Mouse (Mus musculus): ENCODE results near the gene Kidins220. TPM values are rescaled to one million over a fixed set of nuclear protein-coding genes. Genes with fewer than 3 reads are reported as not detected.

Kidins220 gene
- 10 to 100 TPM; 12.3 to 12.8 TPM for polyA plus RNA-seq (2017; shearing (Covaris generic))

GRCm38 (mm10) chr12:24974446-24975114 is at the start of gene Kidins220:
Kidins220 (plus strand) TSS chr12:24974925.
- peak; percentile 87 for ATAC-seq

GRCm38 (mm10) chr12:24925276-24925675 is 49.4 kb upstream of the Kidins220 start:
- ATAC-seq = no peak

- ATAC-seq = no peak
Measured at GRCm38 (mm10) chr12:24925684-24926083, 49.0 kb upstream of the Kidins220 start.

- ATAC-seq = no peak
Measured at GRCm38 (mm10) chr12:24928051-24928748, 46.5 kb upstream of the Kidins220 start.

GRCm38 (mm10) chr12:24929043-24929442 is 45.7 kb upstream of the Kidins220 start:
- ATAC-seq = no peak

DNA sequence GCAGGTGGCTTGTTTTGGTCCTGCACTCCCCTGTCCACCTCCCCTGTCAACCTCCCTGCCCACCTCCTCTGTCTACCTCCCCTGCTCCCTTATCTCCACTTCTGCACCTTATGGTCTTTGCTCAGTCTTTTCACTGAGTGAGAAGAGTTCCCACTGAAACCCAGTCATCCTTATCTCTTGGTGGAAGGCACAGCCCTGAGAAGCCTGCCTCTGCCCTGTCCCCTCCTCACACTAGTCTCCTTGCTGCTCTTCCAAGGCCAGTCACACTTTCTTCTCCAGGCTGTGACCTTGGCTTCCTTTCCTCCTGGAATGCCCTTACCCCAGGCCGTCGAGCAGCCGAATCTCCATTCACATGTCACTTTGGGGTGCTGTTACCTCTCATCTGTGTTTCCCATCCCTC is 44.0 kb upstream of the Kidins220 start:
- no peak for ATAC-seq

DNA sequence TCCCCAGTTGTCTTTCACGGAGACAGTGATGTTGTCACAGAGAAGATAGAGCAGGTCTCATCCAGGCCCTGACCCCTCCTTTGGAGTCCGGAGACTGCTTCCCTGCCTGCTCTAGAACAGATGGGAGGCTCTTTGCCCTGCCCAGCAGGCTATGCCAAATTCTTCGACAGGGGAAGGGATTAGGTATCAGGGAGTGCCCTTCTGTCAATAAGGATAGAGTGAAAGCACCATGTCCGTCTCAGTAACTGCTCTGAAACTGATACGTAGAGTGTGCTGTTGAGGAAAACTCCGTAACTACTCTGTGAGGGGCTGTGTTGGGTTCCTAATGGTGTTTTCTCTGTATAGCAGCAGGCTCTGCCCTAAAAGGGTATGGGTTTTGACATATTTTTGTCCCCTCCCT is 42.6 kb upstream of the Kidins220 start:
- no peak for ATAC-seq

DNA sequence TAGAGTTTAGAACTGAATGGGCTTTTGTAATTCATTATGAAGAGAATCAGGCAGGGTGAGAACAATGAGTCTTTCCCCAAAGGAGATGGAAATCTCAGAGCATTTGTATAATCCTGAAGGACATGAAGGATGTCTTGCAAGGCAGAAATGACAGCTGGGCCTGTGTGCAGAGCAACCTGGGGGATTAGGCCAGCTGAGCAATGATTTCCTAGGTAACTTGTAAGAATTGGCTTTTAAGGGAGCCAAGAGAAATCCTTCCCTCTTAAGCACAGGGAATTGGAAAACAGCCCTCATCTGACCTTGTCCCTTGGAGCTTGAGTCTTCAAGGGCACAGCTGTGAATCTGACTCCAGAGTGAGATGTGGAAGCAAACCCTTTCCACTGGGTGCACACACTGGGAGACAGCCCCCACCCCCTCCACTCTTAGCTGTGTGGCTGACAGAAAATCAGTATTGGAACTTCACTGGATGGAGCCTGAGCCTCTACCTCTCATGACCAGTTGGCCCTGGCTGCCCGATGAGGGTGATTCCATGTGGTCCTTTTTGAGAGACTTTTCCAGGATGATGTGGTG is 41.4 kb upstream of the Kidins220 start:
- no peak for ATAC-seq

DNA sequence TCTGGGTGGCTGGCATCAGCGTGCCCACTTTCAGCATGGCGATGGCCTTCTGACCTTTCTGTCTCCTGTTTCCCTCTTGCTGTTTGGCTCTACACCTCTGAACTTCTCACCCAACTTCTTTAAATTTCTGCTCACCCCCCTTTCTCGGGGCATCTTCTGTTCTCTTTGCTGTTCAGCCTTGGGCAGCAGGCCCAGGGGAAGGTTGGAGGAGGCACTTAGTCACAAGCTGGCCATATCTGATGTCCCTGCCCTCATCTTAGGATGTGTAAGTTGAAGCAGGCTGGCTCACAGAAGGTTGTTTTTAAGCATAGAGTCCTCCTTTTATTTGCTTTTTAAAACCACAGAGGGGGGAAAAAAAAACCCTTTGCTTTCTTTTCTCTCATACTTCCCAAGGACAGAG is 40.7 kb upstream of the Kidins220 start:
- no peak for ATAC-seq

DNA sequence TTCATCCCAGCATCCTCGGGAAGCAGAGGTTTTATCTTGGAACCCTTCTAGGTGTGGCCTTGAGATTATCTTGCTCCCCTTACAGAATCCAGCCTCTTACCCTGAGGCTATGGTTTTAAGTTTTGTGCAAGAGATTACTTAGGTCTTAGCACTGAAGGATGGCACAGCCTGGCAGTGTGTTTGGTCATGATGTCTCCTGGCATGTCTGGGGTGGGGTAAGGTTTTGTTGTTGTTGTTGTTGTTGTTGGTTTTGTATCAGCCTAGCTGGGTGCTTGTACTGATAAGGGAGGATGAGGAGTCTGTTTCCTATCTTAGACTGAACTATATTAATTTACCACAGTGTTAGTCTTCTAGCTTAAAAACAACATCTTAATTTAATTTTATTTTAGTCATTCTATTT is 38.4 kb upstream of the Kidins220 start:
- no peak for ATAC-seq

DNA sequence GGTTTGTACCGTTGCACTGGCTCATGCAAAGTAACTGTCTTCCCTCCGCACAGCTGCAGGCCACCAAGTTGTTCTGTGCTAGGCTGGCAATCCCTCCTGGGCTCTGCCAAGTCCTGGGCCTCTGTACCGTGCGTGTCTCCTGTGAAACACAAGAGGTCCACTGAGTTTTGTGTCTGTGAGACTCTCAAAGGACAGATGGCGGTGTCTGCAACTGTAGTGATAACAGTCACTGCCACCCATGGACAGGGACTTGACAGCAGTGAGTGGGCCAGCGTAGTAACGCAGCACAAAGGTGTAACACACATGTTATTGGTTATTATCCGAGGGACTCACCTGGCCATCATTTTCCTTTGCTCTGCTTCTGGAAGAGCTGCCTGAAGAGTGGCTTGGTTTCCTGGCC is 35.4 kb upstream of the Kidins220 start:
- ATAC-seq = no peak

DNA sequence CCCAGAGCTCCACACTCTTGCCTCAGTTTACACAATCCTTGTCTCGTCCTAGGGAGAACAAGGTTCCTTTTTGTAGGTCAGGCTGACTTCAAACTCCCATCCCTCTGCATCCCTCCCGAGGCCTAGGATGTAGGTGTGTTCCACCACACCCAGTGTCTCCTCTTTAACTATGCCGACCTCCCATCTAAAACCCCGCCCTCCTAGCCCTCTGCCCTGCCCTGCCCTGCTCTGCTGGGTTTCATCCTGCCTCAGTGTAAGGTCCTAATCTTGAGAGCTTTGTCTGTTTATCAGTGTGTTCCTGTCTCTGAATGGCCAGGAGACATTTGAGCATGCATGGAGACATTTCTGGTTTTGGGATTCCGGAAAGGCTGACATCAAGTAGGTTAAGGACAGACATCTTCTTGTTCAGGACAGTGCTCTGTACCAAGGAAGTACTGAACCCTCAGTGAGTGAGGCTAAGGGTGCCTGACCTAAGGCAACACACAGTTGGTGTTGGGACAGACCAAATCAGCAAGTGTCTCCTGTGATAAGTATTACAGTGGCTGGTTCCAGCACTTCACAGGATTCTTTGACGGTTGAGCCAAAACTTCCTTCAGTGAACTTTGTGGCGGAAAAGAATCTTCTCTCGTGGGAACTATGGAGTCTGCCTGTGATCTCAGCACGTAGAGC is 32.0 kb upstream of the Kidins220 start:
- no peak for ATAC-seq

GRCm38 (mm10) chr12:24943427-24943826 is 31.3 kb upstream of the Kidins220 start:
- ATAC-seq = no peak

DNA sequence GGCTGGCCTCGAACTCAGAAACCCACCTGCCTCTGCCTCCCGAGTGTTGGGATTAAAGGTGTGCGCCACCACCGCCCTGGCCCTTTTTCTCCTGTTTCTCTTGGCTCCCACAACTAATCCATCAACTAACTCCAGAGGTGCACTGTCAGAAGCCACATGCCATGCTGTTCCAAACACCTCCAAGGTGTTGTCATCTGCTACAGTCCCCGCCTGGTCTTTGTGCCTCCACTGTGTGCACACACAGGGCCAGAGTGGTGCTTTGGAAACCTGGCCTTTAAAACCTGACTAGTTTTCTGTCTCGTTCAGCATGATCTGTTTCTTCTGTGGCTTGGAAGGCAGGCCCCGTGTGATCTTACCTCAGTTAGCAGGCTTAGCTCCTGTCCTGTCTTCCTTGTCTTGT is 30.1 kb upstream of the Kidins220 start:
- ATAC-seq = no peak

GRCm38 (mm10) chr12:24947065-24947464 is 27.7 kb upstream of the Kidins220 start:
- ATAC-seq = no peak

DNA sequence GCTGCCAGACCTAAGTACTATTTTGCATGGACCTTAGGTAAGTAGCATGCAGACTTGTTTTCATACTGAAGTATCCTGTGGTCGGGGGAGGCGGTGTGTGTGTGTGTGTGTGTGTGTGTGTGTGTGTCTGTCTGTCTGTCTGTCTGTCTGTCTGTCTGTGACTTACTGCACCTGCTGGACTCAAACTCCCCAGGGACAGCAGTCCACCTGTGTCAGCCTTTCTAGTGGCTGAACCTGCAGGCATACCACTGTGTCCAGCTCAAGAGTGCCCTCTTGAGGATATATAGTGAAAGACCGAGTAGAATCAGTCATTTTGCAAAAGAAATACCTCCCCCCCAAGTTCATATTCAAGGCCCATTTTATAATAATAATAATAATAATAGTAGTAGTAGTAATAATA is 26.4 kb upstream of the Kidins220 start:
- ATAC-seq = no peak

DNA sequence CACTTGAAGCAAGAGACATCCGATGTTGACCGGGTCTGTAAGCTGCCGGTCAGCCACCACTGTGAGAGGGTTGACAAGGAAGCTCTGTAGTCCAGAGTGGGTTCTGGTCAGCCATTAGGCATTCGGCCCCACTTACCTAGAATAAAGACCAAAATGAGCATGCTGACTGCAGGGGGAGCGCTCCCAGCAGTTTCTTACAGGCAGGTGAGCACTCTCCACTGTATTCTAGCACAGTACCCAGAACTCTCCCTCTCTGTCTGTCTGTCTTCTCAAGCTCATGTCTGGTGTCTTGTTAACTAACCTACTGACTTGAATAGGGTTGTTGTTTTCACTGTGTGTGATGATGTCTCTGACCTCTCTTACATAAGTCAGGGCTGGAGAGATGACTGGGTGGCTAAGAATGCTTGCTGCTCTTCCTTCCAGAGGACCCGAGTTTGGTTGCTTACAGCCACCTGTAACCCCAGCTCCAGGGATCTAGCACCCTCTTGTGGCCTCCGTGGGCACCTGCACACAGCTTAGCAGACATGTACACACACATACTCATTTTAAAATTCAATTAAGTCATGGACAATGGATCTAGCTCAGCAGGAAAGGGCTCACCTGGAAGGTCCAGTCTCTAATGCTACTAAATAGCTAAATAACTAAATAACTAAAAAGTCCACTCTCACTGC is 24.2 kb upstream of the Kidins220 start:
- ATAC-seq = no peak

GRCm38 (mm10) chr12:24952147-24952546 is 22.6 kb upstream of the Kidins220 start:
- ATAC-seq = peak; percentile 52

GRCm38 (mm10) chr12:24955137-24955536 is 19.6 kb upstream of the Kidins220 start:
- ATAC-seq = no peak

- ATAC-seq = no peak
Measured at GRCm38 (mm10) chr12:24958526-24958925, 16.2 kb upstream of the Kidins220 start.

DNA sequence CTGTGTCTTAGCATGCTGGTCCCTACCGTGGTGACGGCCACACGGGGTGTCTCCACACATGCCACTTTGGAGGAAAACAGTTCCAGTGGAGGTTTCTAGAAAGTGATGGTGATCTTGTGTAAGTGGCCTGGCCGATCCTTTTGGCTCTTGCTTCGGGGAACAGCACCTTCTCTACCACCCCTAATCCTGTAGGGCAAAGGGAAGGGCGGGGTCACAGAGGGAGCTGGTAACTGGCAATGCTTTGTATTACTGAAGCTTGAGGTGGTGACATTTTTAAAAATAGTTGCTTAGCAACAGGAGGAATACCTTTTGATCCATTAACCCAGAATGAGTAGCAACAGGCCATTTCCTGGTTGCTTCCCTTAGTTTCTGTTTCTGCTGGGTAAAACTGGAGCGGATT is 12.9 kb upstream of the Kidins220 start:
- no peak for ATAC-seq

- ATAC-seq = no peak
Measured at GRCm38 (mm10) chr12:24962362-24962967, 12.3 kb upstream of the Kidins220 start.

Measured in activated CD4-positive, CD25-positive, alpha-beta regulatory T cell, adult 4 months (primary cell).